Mouse (Mus musculus): ENCODE measurements around the gene Leo1.
"Not testable (repeated sequence)": the region's sequence is repeated elsewhere in the genome, so short reads cannot be mapped to it uniquely, and the experiment has no call there.

Leo1 gene

GRCm38 (mm10) chr9:75479106-75479725 lies 37.9 kb downstream of the Leo1 start:
- DNase-seq, result peak; percentile 25

- DNase-seq, result peak; percentile 26
Measured at GRCm38 (mm10) chr9:75480536-75481075, 39.3 kb downstream of the Leo1 start.

- DNase-seq, result no peak
Measured at GRCm38 (mm10) chr9:75485231-75485630, 43.9 kb downstream of the Leo1 start.

GRCm38 (mm10) chr9:75488255-75488654 lies 46.9 kb downstream of the Leo1 start:
- not testable (repeated sequence) for DNase-seq

GRCm38 (mm10) chr9:75494407-75495005 lies 53.2 kb downstream of the Leo1 start:
- DNase-seq, result no peak

- DNase-seq, result no peak
Measured at GRCm38 (mm10) chr9:75495945-75496344, 54.6 kb downstream of the Leo1 start.

- no peak for DNase-seq
Measured at GRCm38 (mm10) chr9:75498571-75498970, 57.2 kb downstream of the Leo1 start.

GRCm38 (mm10) chr9:75504311-75504710 lies 63.0 kb downstream of the Leo1 start:
- no peak for DNase-seq

- DNase-seq, result peak; percentile 57
Measured at GRCm38 (mm10) chr9:75511236-75511939, 70.1 kb downstream of the Leo1 start.

- peak; percentile 65 for DNase-seq
Measured at GRCm38 (mm10) chr9:75515464-75516113, 74.3 kb downstream of the Leo1 start.
